Mouse (Mus musculus) testis, adult 2 months (tissue): ENCODE measurements around the gene Plekhn1. TPM values are rescaled to one million over a fixed set of nuclear protein-coding genes. Genes with fewer than 3 reads are reported as not detected.

Source experiments
- H3K27ac ChIP-seq: fragments of 200-500 bp; 2 replicates; pipeline ENCODE4 v1.5.1; 2012; ENCODE audit warnings: low read depth, low read length; ENCODE audit not compliant: control insufficient read depth, insufficient read depth
- H3K27me3 ChIP-seq: fragments of 200-500 bp; 2 replicates; pipeline ENCODE4 v1.6.1; 2012; ENCODE audit warnings: mild to moderate bottlenecking, low read length, moderate library complexity; ENCODE audit not compliant: control insufficient read depth, insufficient read depth
- H3K36me3 ChIP-seq: fragments of 200-500 bp; 2 replicates; pipeline ENCODE4 v1.6.1; 2012; ENCODE audit warnings: mild to moderate bottlenecking, low read length; ENCODE audit not compliant: control insufficient read depth, insufficient read depth
- H3K4me1 ChIP-seq: fragments of 200-500 bp; 2 replicates; pipeline ENCODE4 v1.6.1; 2012; ENCODE audit warnings: low read length; ENCODE audit not compliant: control insufficient read depth, insufficient read depth
- H3K4me3 ChIP-seq: fragments of 200-500 bp; 2 replicates; pipeline ENCODE4 v1.5.1; 2012; ENCODE audit warnings: low read depth, mild to moderate bottlenecking, low read length, moderate library complexity, mixed read lengths; ENCODE audit not compliant: control insufficient read depth
- CTCF ChIP-seq: fragments of 200-500 bp; IDR thresholded peaks from 2 replicates; pipeline ENCODE4 v1.5.1; 2012; ENCODE audit warnings: low read depth, mild to moderate bottlenecking, inconsistent platforms, low read length, moderate library complexity; ENCODE audit not compliant: control insufficient read depth, insufficient read depth, insufficient replicate concordance
- POLR2A ChIP-seq: fragments of 200-500 bp; IDR thresholded peaks from 2 replicates; pipeline ENCODE4 v1.6.1; 2012; ENCODE audit warnings: low read depth, mild to moderate bottlenecking, inconsistent platforms, low read length, moderate library complexity; ENCODE audit not compliant: control insufficient read depth
- polyA plus RNA-seq: library from polyadenylated mRNA; depleted of rRNA; stranded (reverse); fragments of >200 nt; gene quantifications from 2 replicates; pipeline ENCODE4 v1.2.3, GENCODE M21; 2012

Gene Plekhn1
- polyA plus RNA-seq, 1 experiment: 40.2 TPM

- H3K36me3 ChIP-seq: no peaks in the 10 kb centered on the region
- no peaks in the 10 kb centered on the region for H3K27me3 ChIP-seq
- TF ChIP-seq POLR2A (no peak), CTCF (no peak)
- H3K4me3 ChIP-seq: no peak overlapping the region
- no peaks in the 10 kb centered on the region for H3K4me1 ChIP-seq
- no peak overlapping the region for H3K27ac ChIP-seq
Measured at GRCm38 (mm10) chr4:156249567-156249966, 14.9 kb upstream of the Plekhn1 start.

- H3K27me3 ChIP-seq: no peaks in the 10 kb centered on the region
- peaks cover 10% of the 10 kb centered on the region for H3K4me1 ChIP-seq
- no peak overlapping the region for H3K27ac ChIP-seq
- no peak overlapping the region for H3K4me3 ChIP-seq
- TF ChIP-seq POLR2A: no peak
- no peak for TF ChIP-seq CTCF
- H3K36me3 ChIP-seq: no peaks in the 10 kb centered on the region
Measured at GRCm38 (mm10) chr4:156236651-156237447, 2.2 kb upstream of the Plekhn1 start.

- TF ChIP-seq CTCF (no peak), POLR2A (peak; percentile 63)
- Histone ChIP-seq H3K4me3 (peak within 1 kb of the TSS; percentile 92), H3K36me3 (no peaks in the 10 kb centered on the region), H3K4me1 (peaks cover 10% of the 10 kb centered on the region), H3K27ac (no peak within 1 kb of the TSS), H3K27me3 (no peaks in the 10 kb centered on the region)
Measured at GRCm38 (mm10) chr4:156235808-156236533, 1.3 kb upstream of the Plekhn1 start, which contains the start of gene Noc2l. TSS of gene Noc2l (plus strand) at chr4:156236010.

GRCm38 (mm10) chr4:156235360-156235770, 708 bp upstream of the Plekhn1 start:
- TF ChIP-seq CTCF (no peak), POLR2A (no peak)
- Histone ChIP-seq H3K27ac (no peak overlapping the region), H3K36me3 (no peaks in the 10 kb centered on the region)

GRCm38 (mm10) chr4:156234021-156234501, 596 bp downstream of the Plekhn1 start:
- H3K4me1 ChIP-seq: peaks cover 10% of the 10 kb centered on the region
- no peaks in the 10 kb centered on the region for H3K27me3 ChIP-seq
- H3K36me3 ChIP-seq: no peaks in the 10 kb centered on the region
- TF ChIP-seq POLR2A (no peak), CTCF (no peak)
- H3K27ac ChIP-seq: no peak overlapping the region
- H3K4me3 ChIP-seq: peak overlapping the region; percentile 70

More at GRCm38 (mm10) chr4:156235360-156235770, 708 bp upstream of the Plekhn1 start:
- H3K4me1 ChIP-seq: peaks cover 10% of the 10 kb centered on the region
- peak overlapping the region; percentile 59 for H3K4me3 ChIP-seq
- H3K27me3 ChIP-seq: no peaks in the 10 kb centered on the region

- no peak for TF ChIP-seq CTCF
- TF ChIP-seq POLR2A: no peak
- H3K27me3 ChIP-seq: no peaks in the 10 kb centered on the region
- peak overlapping the region; percentile 19 for H3K27ac ChIP-seq
- peak overlapping the region; percentile 74 for H3K4me3 ChIP-seq
- peaks cover 14% of the 10 kb centered on the region for H3K4me1 ChIP-seq
- H3K36me3 ChIP-seq: no peaks in the 10 kb centered on the region
Measured at GRCm38 (mm10) chr4:156228393-156229024, 6.1 kb downstream of the Plekhn1 start.
